Mouse (Mus musculus) liver, adult 2 months (tissue): ENCODE measurements at regions not wholly inside any gene's neighbourhood (a gene's known extent, or its start where the extent isn't known, plus 50 kb on each side); places are given as distances from the start of the nearest gene placed in this dataset.

Experiments
- CTCF ChIP-seq: fragments of 200-500 bp; IDR thresholded peaks from 2 replicates; pipeline ENCODE4 v1.5.1; 2011; ENCODE audit warnings: low read depth, low read length, control low read depth
- POLR2A ChIP-seq: fragments of 200-500 bp; IDR thresholded peaks from 2 replicates; pipeline ENCODE4 v1.6.1; 2011; ENCODE audit warnings: low read length, control low read depth; ENCODE audit not compliant: insufficient read depth; ENCODE audit errors: extremely low read depth

- TF ChIP-seq CTCF, result no peak
- no peak for TF ChIP-seq POLR2A
Observed at GRCm38 (mm10) chr5:133754180-133754579, 345.3 kb upstream of the Castor2 start.
